Mouse (Mus musculus): ENCODE results near the gene Card14.

Gene Card14

GRCm38 (mm10) chr11:119304904-119305712, 2.5 kb upstream of the Card14 start:
- peak; percentile 49 for DNase-seq

- no peak for DNase-seq
These were observed 558 bp upstream of the Card14 start for GRCm38 (mm10) chr11:119306762-119307657.

GRCm38 (mm10) chr11:119307916-119308315, 348 bp downstream of the Card14 start:
- DNase-seq = no peak

GRCm38 (mm10) chr11:119310621-119311020, 3.1 kb downstream of the Card14 start:
- DNase-seq = no peak

GRCm38 (mm10) chr11:119314252-119314936, 6.8 kb downstream of the Card14 start:
- DNase-seq = no peak

- DNase-seq = no peak
These were observed 9.2 kb downstream of the Card14 start for GRCm38 (mm10) chr11:119316720-119317119.

- no peak for DNase-seq
These were observed 15.0 kb downstream of the Card14 start for GRCm38 (mm10) chr11:119322521-119322920.

- peak; percentile 22 for DNase-seq
These were observed 17.5 kb downstream of the Card14 start for GRCm38 (mm10) chr11:119325068-119325467.

GRCm38 (mm10) chr11:119330592-119330991, 23.0 kb downstream of the Card14 start:
- no peak for DNase-seq

- DNase-seq = no peak
These were observed 24.4 kb downstream of the Card14 start for GRCm38 (mm10) chr11:119331970-119332369.

GRCm38 (mm10) chr11:119338271-119339059, 30.9 kb downstream of the Card14 start:
- no peak for DNase-seq

- no peak for DNase-seq
These were observed 31.6 kb downstream of the Card14 start for GRCm38 (mm10) chr11:119339179-119339578.

- DNase-seq = peak; percentile 78
These were observed 32.1 kb downstream of the Card14 start for GRCm38 (mm10) chr11:119339637-119340036.

- DNase-seq = no peak
These were observed 36.6 kb downstream of the Card14 start for GRCm38 (mm10) chr11:119344178-119344577.

- no peak for DNase-seq
These were observed 37.3 kb downstream of the Card14 start for GRCm38 (mm10) chr11:119344865-119345264.

- no peak for DNase-seq
These were observed 39.6 kb downstream of the Card14 start for GRCm38 (mm10) chr11:119347125-119347524.

GRCm38 (mm10) chr11:119352113-119352512, 44.5 kb downstream of the Card14 start:
- no peak for DNase-seq

GRCm38 (mm10) chr11:119353946-119354345, 46.4 kb downstream of the Card14 start:
- no peak for DNase-seq

- DNase-seq = peak; percentile 72
These were observed 47.4 kb downstream of the Card14 start for GRCm38 (mm10) chr11:119354798-119355442.

- peak; percentile 86 for DNase-seq
These were observed 48.1 kb downstream of the Card14 start, which contains the start of the genes Sgsh and Slc26a11 for GRCm38 (mm10) chr11:119355443-119356385. TSS of gene Sgsh (minus strand) at chr11:119355536. TSS of gene Slc26a11 (plus strand) at chr11:119355557.
